Mouse (Mus musculus) liver, embryonic 14.5 days (tissue): ENCODE measurements around the gene Jam3.

Source experiments
- CTCF ChIP-seq: IDR thresholded peaks from 2 replicates; pipeline ENCODE4 v1.5.1; 2016; ENCODE audit warnings: antibody characterized with exemption, low read depth, control low read depth
- EP300 ChIP-seq: IDR thresholded peaks from 2 replicates; pipeline ENCODE4 v1.6.1; 2016; ENCODE audit warnings: antibody characterized with exemption, low read depth

DNA sequence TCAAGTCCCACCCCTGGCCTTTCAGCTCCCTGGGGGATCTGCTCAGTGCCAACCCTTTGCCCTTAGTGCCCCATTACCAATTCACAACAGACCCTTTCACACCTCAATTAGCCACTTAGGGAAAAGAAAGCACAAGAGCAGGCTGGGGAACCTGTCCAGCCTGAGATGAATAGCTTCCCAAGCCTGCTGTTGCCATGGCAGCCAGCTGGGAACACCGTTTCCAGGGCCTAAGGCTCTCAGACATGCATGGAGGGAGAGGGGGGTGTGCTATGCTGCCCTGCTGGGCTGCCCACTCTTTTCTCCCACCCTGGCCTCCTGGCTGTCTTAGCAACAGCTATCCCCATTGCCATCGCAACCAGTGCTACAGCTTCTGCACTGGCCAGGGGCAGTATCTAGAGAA, 47.9 kb upstream of the Jam3 start:
- TF ChIP-seq EP300 (no peak), CTCF (no peak)
